Mouse (Mus musculus): Measurements from ENCODE around the gene Ppil3.

GRCm38 (mm10) chr1:58454316-58454715, 9.0 kb upstream of the Ppil3 start:
- no peak for TF ChIP-seq CTCF (IDR thresholded peaks at IDR 0.05; ENCODE audit: low read depth)
- TF ChIP-seq EP300 (IDR thresholded peaks at IDR 0.05; ENCODE audit: low read depth) = no peak
